Mouse (Mus musculus): ENCODE measurements at regions not wholly inside any gene's neighbourhood (a gene's known extent, or its start where the extent isn't known, plus 50 kb on each side); places are given as distances from the start of the nearest gene placed in this dataset.

DNA sequence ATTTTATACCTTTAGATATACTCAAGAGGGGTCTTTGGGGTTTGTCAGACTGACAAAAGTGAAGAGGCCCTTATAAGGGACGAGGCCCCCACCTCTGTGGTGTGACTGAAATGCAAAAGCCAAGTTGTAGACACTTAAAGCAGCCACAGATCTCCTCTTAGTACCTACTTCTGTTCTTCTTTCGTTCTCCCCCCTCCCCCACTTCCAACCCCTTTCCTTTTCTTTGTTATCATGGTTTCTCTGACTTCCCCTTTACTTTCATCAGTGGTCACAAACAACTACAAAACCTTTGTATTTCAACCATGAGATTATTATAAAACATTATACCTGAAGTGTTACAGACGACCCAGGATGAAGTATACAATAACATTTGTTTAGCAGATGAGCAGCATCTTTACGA is 96.2 kb upstream of the Try4 start:
- TF ChIP-seq CTCF (IDR thresholded peaks at IDR 0.05; ENCODE audit: low read depth): no peak
- TF ChIP-seq EP300 (IDR thresholded peaks at IDR 0.05; ENCODE audit: low read depth): no peak

Data from liver, embryonic 14.5 days (tissue).